Mouse (Mus musculus) layer of hippocampus, postnatal 10 days (tissue): ENCODE data around the gene Cyb561d1. TPM values are rescaled to one million over a fixed set of nuclear protein-coding genes. Genes with fewer than 3 reads are reported as not detected.

Experiments used
- DNase-seq, 2 experiments: peaks; one replicate each; pipeline ENCODE4 v3.0.0; 2021; ENCODE audit warnings: low spot score in 2 of 2
- total RNA-seq, 2 experiments: library from RNA; stranded (reverse); gene quantifications; 2 replicates each; pipeline ENCODE4 v1.2.3; 2021

The Cyb561d1 gene
- total RNA-seq, 2 experiments from 2014 or later: 10.6 to 11.2 TPM

GRCm38 (mm10) chr3:108204470-108204869, 3.5 kb upstream of the Cyb561d1 start:
- peak in 1 of 2 experiments; percentile 6 for DNase-seq

GRCm38 (mm10) chr3:108203621-108204325, 2.8 kb upstream of the Cyb561d1 start:
- DNase-seq: peak; percentile 86

GRCm38 (mm10) chr3:108203212-108203611, 2.2 kb upstream of the Cyb561d1 start:
- DNase-seq: no peak

GRCm38 (mm10) chr3:108202506-108202905, 1.5 kb upstream of the Cyb561d1 start:
- DNase-seq: no peak

- DNase-seq: no peak
Measured at GRCm38 (mm10) chr3:108199231-108199630, 1.8 kb downstream of the Cyb561d1 start.

GRCm38 (mm10) chr3:108197066-108197497, 3.9 kb downstream of the Cyb561d1 start:
- DNase-seq: peak; percentile 72 to 76

- DNase-seq: peak; percentile 61 to 66
Measured at GRCm38 (mm10) chr3:108195941-108196590, 4.9 kb downstream of the Cyb561d1 start.

- no peak for DNase-seq
Measured at GRCm38 (mm10) chr3:108195287-108195686, 5.7 kb downstream of the Cyb561d1 start.

GRCm38 (mm10) chr3:108193686-108194085, 7.3 kb downstream of the Cyb561d1 start:
- DNase-seq: no peak

GRCm38 (mm10) chr3:108189897-108190296, 11.1 kb downstream of the Cyb561d1 start:
- DNase-seq: no peak

- DNase-seq: no peak
Measured at GRCm38 (mm10) chr3:108188716-108189490, 12.1 kb downstream of the Cyb561d1 start.

- DNase-seq: peak; percentile 19 to 32
Measured at GRCm38 (mm10) chr3:108187111-108187795, 13.8 kb downstream of the Cyb561d1 start.

- DNase-seq: peak; percentile 37 to 61
Measured at GRCm38 (mm10) chr3:108186098-108187047, 14.6 kb downstream of the Cyb561d1 start, which contains the start of gene Amigo1. Gene Amigo1 (plus strand): TSS chr3:108186335.

- no peak for DNase-seq
Measured at GRCm38 (mm10) chr3:108185460-108186097, 15.4 kb downstream of the Cyb561d1 start.

- no peak for DNase-seq
Measured at GRCm38 (mm10) chr3:108184742-108185141, 16.3 kb downstream of the Cyb561d1 start.

- DNase-seq: no peak
Measured at GRCm38 (mm10) chr3:108180514-108180913, 20.5 kb downstream of the Cyb561d1 start.

- no peak for DNase-seq
Measured at GRCm38 (mm10) chr3:108178756-108179715, 22.0 kb downstream of the Cyb561d1 start.
